Mouse (Mus musculus): ENCODE results near the gene Gm28038. TPM values are rescaled to one million over a fixed set of nuclear protein-coding genes. Genes with fewer than 3 reads are reported as not detected.

Gm28038 gene
- polyA plus RNA-seq, 3 experiments from 2014 or later: 7.1 TPM; not detected in 2

Other genes starting within 250 kb of the Gm28038 start
- gene Wdr34, start 232.2 kb upstream of the Gm28038 start, polyA plus RNA-seq (2017; shearing (Covaris generic)): 1 to 10 TPM in 2 of 3 experiments, under 1 TPM in 1; 0.59 to 2.1 (median 1.1) TPM
- 100 to 1,000 TPM; 374 to 393 (median 380) TPM for gene Set, start 223.7 kb upstream of the Gm28038 start, polyA plus RNA-seq (2017; shearing (Covaris generic))
- under 1 TPM; 0.59 to 0.91 (median 0.71) TPM for gene Pkn3, start 203.4 kb upstream of the Gm28038 start, polyA plus RNA-seq (2017; shearing (Covaris generic))
- gene Zdhhc12, start 187.4 kb upstream of the Gm28038 start, polyA plus RNA-seq (2017; shearing (Covaris generic)): 10 to 100 TPM; 30.9 to 38.9 (median 31.7) TPM
- 10 to 100 TPM in 2 of 3 experiments, 1 to 10 TPM in 1; 9.1 to 29.1 (median 14.0) TPM for gene Zer1, start 156.5 kb upstream of the Gm28038 start, polyA plus RNA-seq (2017; shearing (Covaris generic))
- 1 to 10 TPM; 6.5 to 9.0 (median 8.8) TPM for gene Tbc1d13, start 147.3 kb upstream of the Gm28038 start, polyA plus RNA-seq (2017; shearing (Covaris generic))
- 1 to 10 TPM; 1.5 to 3.4 (median 3.4) TPM for gene Endog, start 109.5 kb upstream of the Gm28038 start, polyA plus RNA-seq (2017; shearing (Covaris generic))
- 10 to 100 TPM; 22.8 to 37.1 (median 34.9) TPM for gene Spout1, start 102.6 kb upstream of the Gm28038 start, polyA plus RNA-seq (2017; shearing (Covaris generic))
- 1 to 10 TPM; 6.0 to 8.8 (median 8.2) TPM for gene Kyat1, start 75.2 kb upstream of the Gm28038 start, polyA plus RNA-seq (2017; shearing (Covaris generic))
- gene Lrrc8a, start 43.3 kb upstream of the Gm28038 start, polyA plus RNA-seq (2017; shearing (Covaris generic)): 10 to 100 TPM; 25.6 to 36.7 (median 33.1) TPM
- gene Gm28035, start 40.5 kb upstream of the Gm28038 start, polyA plus RNA-seq (2017; shearing (Covaris generic)): under 1 TPM in 2 of 3 experiments, not detected in 1; 0.16 to 0.17 TPM
- 1 to 10 TPM; 2.5 to 4.8 (median 4.3) TPM for gene Phyhd1, start 14.8 kb upstream of the Gm28038 start, polyA plus RNA-seq (2017; shearing (Covaris generic))
- gene Dolk, start 5.3 kb downstream of the Gm28038 start, polyA plus RNA-seq (2017; shearing (Covaris generic)): 10 to 100 TPM; 10.8 to 14.6 (median 10.9) TPM
- gene Nup188, start 5.4 kb downstream of the Gm28038 start, polyA plus RNA-seq (2017; shearing (Covaris generic)): 10 to 100 TPM; 26.4 to 30.2 (median 26.9) TPM
- 100 to 1,000 TPM in 1 of 3 experiments, 10 to 100 TPM in 2; 84.8 to 111 (median 97.5) TPM for gene Sh3glb2, start 78.3 kb downstream of the Gm28038 start, polyA plus RNA-seq (2017; shearing (Covaris generic))
- 1 to 10 TPM; 3.2 to 5.4 (median 5.3) TPM for gene Miga2, start 83.2 kb downstream of the Gm28038 start, polyA plus RNA-seq (2017; shearing (Covaris generic))
- 10 to 100 TPM; 17.5 to 21.0 (median 17.7) TPM for gene Dolpp1, start 111.2 kb downstream of the Gm28038 start, polyA plus RNA-seq (2017; shearing (Covaris generic))
- gene Crat, start 134.8 kb downstream of the Gm28038 start, polyA plus RNA-seq (2017; shearing (Covaris generic)): 1 to 10 TPM; 1.8 to 2.6 (median 1.9) TPM
- gene Ptpa, start 135.0 kb downstream of the Gm28038 start, polyA plus RNA-seq (2017; shearing (Covaris generic)): 10 to 100 TPM; 36.5 to 78.0 (median 49.8) TPM
- not detected for gene Ier5l, start 193.2 kb downstream of the Gm28038 start, polyA plus RNA-seq (2017; shearing (Covaris generic))